Mouse (Mus musculus) erythroid progenitor cell, adult 5-6 weeks (primary cell): ENCODE measurements around the gene Ubqln1. TPM values are rescaled to one million over a fixed set of nuclear protein-coding genes. Genes with fewer than 3 reads are reported as not detected.

Source experiments
- total RNA-seq, 2 experiments: library from RNA; stranded (forward) in 1 of 2; stranded (reverse) in 1 of 2; fragments of 150-400 nt in 1 of 2; fragments of 186-747, 209-891 nt in 1 of 2; gene quantifications; 2 replicates each; pipeline versions ENCODE4 v1.2.3 to v1.2.4; 2015 to 2017; ENCODE audit warnings: low replicate concordance in 2 of 2

Gene Ubqln1
- total RNA-seq, 2 experiments from 2014 or later: 19.4 to 39.4 TPM

Other genes starting within 250 kb of the Ubqln1 start
- 0.36 and 0.84 TPM in 2 replicates for gene Klhl3, start 102.1 kb downstream of the Ubqln1 start, total RNA-seq (2015; ENCODE audit: low replicate concordance)
- gene Klhl3, start 102.1 kb downstream of the Ubqln1 start, total RNA-seq (2017; ENCODE audit: low replicate concordance): not detected in 2 replicates
- 32.4 and 38.1 TPM in 2 replicates for gene Hnrnpa0, start 87.1 kb downstream of the Ubqln1 start, total RNA-seq (2015; ENCODE audit: low replicate concordance)
- gene Hnrnpa0, start 87.1 kb downstream of the Ubqln1 start, total RNA-seq (2017; ENCODE audit: low replicate concordance): 21.2 and 38.1 TPM in 2 replicates
- 20.5 and 37.8 TPM in 2 replicates for gene Idnk, start 58.0 kb downstream of the Ubqln1 start, total RNA-seq (2015; ENCODE audit: low replicate concordance)
- gene Idnk, start 58.0 kb downstream of the Ubqln1 start, total RNA-seq (2017; ENCODE audit: low replicate concordance): 13.5 and 18.4 TPM in 2 replicates
- not detected in 2 replicates for gene Gkap1, start 60.0 kb upstream of the Ubqln1 start, total RNA-seq (2015; ENCODE audit: low replicate concordance)
- gene Gkap1, start 60.0 kb upstream of the Ubqln1 start, total RNA-seq (2017; ENCODE audit: low replicate concordance): 0.30 and 1.9 TPM in 2 replicates
- gene Kif27, start 143.5 kb upstream of the Ubqln1 start, total RNA-seq (2015; ENCODE audit: low replicate concordance): not detected in 2 replicates
- gene Kif27, start 143.5 kb upstream of the Ubqln1 start, total RNA-seq (2017; ENCODE audit: low replicate concordance): not detected in 2 replicates
- 2.1 and 7.6 TPM in 2 replicates for gene 2210016F16Rik, start 169.6 kb upstream of the Ubqln1 start, total RNA-seq (2015; ENCODE audit: low replicate concordance)
- 3.1 and 7.1 TPM in 2 replicates for gene 2210016F16Rik, start 169.6 kb upstream of the Ubqln1 start, total RNA-seq (2017; ENCODE audit: low replicate concordance)
- gene Rmi1, start 186.6 kb upstream of the Ubqln1 start, total RNA-seq (2015; ENCODE audit: low replicate concordance): 38.1 and 42.2 TPM in 2 replicates
- gene Rmi1, start 186.6 kb upstream of the Ubqln1 start, total RNA-seq (2017; ENCODE audit: low replicate concordance): 23.9 and 31.6 TPM in 2 replicates
- 489 and 576 TPM in 2 replicates for gene Hnrnpk, start 187.7 kb upstream of the Ubqln1 start, total RNA-seq (2015; ENCODE audit: low replicate concordance)
- gene Hnrnpk, start 187.7 kb upstream of the Ubqln1 start, total RNA-seq (2017; ENCODE audit: low replicate concordance): 788 and 801 TPM in 2 replicates